Mouse (Mus musculus) liver (tissue): ENCODE measurements around the gene Comt.

Source experiments
- DNase-seq: peaks from one replicate; pipeline ENCODE4 v3.0.0-alpha.2; 2020; ENCODE audit warnings: mixed read lengths

Gene Comt

DNA sequence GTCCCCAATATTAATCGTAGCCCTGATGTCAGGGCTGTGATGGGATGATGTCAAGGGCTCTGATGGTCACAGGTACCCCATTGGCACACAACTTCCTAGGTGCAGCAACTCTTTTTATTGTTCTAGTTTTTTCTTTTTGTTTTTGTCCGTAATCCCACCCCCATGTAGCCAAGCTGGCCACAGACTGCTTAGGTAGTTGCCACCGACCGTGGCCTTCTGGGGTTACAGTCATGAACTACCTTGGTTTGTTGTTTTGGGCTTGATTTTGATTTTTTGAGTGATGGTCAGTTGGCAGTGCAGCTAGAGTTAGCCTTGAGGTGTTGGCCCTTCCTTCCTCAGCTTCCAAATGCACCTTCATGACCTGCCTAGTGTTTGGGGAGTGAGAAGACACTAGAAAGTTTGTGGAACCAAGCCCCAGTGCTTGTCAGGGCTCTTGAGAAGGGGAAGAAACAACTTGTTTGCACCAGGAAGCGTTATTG lies at the start of gene Comt:
Gene Comt, minus strand, starts transcription at position 51 of the 479 bp plus-strand sequence.
- no peak for DNase-seq

DNA sequence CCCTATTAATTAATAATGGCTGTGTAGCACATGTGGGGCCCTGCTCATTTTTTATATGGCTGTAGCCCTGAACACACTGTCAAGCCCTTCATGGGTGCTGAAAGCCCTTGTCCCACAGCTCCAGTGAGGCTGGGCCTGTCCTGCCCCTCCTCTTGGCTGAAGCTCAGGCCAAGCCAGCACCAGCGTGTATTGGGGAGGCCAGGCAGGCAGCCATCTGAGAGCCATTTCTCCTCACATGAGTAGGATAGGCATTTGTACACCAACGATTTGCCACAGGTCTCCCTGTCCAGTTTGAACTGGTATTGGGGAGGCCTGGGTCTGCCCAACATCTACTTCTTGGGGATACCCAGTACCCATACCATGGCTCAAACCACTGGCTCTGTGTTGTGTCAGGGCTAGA lies 47.4 kb upstream of the Comt start:
- no peak for DNase-seq

DNA sequence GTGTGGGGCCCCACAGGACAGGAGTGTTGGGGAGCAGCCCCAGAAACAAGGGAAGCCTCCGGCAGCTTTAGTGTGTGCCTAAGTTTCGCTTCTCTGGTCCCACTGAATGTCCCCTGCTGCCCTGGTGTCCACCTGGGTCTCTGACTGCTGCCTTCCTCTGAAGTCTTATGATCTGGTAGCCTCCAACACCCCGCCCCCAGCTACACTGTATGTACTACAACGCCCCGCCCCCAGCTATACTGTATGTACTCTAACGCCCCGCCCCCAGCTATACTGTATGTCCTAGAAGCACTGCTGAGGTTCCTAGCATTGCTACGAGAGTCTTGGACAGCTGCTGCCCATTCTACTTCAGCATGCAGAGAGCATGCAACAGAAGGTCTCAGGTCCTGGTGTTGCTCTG lies 46.3 kb upstream of the Comt start:
- no peak for DNase-seq

DNA sequence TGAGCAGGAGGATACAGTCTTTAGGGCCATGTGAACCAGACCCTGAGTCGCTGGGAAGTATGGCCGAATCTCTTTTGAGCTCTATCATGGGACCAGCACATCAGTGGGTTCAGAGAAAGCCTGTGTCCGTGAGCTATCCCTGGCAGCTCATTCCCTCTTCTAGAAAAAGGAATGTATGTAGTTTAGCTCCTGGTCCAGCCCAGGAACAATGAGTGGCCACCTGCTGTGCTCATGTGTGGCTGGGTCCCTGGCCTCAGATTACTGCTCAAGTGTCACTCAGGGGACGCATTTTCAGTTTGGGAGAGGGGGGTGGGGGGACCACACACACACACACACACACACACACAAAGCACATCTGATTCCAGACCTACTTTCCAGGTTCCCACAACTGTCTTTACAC lies 45.8 kb upstream of the Comt start:
- no peak for DNase-seq

DNA sequence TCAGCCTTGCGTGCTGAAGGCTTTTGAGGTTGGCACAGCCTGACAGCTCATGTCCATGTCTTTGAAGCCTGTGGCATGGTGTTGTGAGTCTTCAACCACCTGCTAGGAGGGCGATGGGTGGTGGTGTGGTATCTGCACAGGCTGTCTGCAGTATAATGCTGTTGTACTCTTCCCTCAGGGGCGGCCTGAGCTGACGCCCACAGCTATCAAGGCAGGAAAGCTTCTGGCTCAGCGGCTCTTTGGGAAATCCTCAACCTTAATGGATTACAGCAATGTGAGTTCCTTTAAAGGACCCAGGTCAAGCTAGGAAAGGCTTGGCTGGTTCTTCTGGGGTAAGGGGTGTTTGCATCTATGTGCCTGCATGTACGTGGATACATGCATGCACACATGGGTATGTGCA lies 45.3 kb upstream of the Comt start:
- DNase-seq, result no peak

DNA sequence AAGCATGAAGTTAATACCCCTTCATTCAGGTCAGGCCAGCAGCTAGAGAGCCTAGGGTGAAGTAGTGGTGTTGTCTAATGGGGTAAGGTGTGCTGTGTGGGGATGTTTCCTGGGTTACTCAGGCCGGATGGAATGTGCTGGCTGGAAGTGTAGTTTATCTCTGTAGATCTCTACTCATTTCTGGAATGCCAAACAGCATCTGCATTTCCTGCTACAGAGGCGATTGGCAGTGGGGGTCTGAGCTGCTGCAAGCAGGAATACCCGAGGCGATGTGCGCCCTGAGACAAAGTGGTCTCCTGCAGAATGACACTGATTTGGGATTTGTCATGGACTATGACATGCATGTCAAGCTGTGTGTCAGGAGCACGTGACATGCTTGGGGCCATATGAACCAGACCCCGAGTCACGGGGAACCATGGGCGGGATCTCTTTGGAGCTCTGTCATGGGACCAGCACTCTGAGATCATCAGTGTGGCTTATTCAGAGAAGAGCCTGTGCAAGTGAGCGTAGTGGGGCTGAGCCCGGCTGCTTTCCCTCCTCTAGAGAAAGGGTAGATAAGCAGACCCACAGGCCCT lies 44.8 kb upstream of the Comt start:
- no peak for DNase-seq

DNA sequence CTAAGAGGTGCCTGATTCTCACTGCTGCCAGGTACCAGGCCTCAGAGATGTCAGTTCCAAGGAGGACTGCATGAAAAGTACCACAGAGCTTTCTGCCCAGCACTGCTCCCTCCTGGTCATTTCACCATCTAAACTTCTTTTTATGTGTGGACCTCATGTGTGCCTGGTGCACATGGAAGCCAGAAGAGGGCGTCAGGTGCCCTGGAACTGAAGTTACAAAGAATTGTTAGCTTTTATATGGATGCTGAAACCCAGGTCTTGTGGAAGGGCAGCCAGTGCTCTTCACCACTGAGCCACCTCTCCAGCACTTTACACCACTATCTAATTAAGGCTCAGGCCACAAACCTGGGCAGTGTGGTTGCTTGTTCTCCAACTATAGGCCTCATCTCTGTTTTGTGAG lies 44.2 kb upstream of the Comt start:
- DNase-seq, result no peak

DNA sequence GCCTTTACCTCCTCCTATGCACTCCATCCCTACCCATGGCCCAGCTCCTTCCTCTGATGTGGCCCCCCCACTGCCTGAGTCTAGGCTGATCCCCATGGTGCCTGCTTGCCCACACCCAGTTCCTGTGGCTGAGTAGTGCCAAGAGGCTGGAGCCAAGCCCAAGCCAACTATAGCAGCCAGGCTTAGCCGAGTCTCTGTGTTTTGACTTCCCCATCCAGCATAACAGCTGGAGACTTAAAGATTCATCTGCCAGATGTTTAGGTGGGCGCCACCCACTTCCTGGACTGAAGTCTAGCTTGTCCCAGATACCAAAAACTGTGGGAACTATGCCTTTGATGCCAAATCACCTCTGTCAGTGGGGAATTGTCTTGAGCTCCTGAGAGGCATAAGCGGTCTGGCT lies 37.6 kb upstream of the Comt start:
- no peak for DNase-seq

DNA sequence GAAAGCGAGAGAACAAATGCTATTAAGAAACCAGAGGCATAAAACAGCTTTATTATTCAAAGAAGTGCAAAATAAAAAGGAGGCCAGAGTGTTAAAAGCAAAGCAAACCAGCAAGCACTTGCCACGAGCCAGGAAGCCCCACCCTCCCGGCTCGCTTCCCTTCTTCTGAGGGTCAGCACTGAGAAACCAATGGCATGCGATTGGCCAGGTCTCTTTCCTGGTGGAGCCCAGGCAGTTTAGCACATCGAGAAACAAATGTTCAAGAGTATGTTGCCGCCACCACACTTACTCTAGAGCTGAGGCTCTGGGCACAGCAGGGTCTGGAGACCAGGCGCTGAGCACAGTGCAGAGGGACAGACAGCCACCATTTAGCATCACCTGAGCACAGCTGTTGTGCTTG lies 35.9 kb upstream of the Comt start:
- DNase-seq, result no peak

DNA sequence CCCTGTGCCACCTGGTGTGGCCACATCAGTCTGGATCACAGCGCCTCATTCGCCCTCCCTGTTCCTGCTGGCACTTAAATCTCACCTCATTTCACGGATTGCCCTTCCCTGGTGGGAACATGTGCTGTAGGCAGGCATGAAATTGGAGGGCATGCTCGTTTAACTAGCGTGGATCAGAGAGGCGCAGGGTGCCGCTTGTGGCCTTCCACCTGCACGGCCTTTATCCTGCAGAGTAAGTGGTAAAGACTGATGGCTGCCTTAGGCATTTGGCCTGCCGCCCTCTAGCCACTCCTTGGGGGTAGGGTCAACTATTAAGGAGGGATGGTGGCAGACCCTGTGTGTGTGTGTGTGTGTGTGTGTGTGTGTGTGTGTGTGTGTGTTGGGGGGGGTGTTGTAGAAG lies 35.4 kb upstream of the Comt start:
- DNase-seq, result no peak

DNA sequence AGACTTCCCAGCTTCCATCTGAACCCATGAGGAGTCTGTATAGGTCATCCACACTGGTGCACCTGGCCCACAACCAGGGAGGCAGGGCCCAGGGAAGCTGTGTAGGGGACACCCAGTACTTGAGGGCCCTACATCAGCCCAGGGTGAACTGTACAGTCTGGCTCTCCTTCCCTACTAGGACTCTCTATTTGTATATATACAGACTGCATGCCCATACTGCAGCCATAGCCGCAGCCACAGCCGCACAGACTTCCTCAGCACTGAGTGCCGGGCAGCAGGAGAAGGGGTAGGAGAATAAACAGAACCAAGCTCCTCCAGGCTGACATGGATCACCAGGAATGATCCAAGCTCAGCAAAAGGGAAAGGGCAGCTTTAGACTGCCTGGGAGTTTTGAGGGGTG lies 34.2 kb upstream of the Comt start:
- DNase-seq, result no peak

DNA sequence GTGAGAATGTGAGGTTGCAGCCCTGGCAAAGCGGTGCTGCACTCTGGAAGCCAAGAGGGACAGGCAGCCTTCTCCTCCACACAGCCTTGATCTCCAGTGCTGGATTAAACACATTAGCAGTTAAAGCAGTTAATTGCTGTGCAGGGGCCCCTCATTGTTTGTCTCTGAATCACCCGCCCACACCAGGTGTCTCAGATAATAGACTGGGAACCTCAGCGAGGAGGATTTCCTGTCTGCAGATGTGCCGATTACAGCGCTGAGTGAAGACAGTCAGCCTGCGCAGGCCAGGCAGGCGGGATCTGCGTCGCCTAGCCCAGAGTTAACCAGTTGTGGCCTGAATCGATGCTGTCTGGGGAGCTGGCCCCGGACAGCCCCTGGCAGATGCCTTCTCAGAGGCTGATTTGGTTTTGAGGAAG lies 33.3 kb upstream of the Comt start:
- DNase-seq, result peak; percentile 65

DNA sequence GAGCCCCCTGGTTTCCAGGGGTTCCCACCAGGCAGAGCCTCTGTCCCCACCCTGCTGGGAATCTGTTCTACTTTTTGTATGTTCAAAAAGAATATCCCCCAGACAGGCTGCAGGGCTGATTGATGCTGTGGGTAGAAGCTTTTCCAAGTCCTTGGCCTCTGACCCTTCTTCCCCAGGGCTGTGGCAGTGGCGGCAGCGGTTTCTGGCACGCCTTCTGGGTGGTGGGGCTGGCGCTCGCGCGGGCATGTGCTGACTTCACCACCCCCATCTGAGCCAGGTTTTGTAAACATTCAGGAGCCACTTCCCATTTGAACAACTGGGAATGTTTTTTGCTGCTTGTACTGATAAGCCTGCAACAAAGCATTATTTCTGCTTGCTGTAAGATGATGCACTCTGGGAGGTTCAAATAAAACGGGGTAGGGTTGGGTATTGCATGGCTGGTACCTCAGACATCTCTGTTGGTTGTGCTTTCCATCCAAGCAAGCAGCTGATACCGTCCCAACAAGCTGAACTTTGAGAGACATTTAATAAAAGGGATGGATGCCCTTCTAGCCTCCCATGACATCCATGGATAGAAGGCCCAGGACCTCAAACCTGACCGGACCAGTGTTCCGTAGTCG lies 32.8 kb upstream of the Comt start:
- peak; percentile 38 for DNase-seq

DNA sequence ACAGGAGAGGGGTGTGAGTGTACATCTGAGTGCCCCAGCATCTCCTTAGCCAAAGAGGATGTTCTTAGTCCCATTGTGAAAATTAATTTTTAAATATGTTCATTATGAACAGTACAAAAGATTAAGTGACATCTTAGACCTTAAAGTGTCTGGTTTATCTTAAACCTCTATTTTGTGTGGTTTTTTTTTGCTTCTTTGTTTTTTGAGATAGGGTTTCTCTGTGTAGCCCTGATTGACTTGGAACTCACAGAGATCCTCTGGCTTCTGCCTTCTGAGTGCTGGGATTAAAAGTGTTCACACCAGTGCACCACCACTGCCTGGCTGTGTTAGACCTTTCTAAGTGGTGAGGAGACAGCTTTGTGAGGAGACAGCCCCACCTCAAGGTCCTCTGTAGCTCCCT lies 32.0 kb upstream of the Comt start:
- no peak for DNase-seq

DNA sequence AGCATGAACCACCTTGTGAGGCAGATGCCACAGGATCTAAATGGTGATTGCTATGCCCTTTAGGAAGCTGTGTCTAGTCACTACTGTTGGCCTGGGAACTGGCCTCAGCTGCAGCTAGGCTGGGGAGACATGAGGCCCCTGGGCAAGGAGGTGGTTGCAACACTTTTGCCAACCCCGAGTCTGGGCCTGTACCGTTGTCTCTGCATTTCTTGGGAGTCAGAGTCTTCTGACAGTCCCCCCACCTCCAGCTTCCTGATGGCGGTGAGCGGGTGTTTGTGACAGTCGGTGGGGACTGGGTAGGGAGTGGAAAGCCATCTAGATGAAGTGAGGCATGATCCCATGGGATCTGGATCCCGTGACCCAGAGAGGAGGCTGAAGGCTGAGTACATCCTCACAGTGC lies 28.8 kb upstream of the Comt start:
- no peak for DNase-seq

DNA sequence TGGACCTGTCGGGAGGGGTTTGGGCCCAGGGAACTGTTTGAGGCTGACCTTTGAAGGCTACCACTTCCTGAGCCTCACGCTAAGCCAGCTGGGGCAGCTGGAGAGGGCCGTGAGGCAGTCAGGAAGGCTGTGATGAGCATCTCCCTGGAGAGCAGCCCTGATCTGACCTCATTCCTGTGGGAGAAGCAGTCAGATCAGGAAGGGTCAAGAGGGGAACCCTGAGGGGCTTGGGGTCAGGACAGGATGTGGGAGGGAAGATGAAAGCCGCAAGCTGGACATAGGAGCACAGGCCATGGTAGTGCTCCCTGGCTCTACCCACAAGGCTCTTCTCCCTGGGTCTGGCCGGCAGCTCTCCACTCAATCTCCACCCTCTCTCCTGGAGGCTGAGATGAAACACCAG lies 27.2 kb upstream of the Comt start:
- DNase-seq, result no peak

DNA sequence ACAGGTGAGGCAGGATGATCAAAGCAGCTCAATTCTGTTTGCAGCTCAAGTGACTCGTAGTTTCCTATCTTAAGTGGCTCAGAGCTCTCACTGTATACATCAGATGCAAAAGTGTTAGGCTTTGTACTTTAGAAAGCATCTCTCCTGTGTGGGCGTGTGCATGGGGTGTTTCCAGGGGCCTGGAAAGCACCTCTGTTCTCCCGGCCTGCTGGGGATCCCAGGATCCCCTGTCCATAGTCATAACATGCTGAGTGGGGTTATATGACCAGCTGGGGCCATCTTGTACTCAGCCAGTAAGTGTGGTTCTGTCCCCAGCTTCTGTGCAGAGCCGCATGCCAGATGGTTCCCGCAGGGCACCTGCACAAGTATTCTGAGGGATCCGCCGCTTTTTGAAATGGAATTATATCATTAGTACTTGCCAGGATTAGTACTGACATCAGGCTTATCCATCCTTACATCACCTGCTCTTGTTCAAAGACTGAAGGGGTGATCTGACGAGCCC lies 25.8 kb upstream of the Comt start:
- no peak for DNase-seq

DNA sequence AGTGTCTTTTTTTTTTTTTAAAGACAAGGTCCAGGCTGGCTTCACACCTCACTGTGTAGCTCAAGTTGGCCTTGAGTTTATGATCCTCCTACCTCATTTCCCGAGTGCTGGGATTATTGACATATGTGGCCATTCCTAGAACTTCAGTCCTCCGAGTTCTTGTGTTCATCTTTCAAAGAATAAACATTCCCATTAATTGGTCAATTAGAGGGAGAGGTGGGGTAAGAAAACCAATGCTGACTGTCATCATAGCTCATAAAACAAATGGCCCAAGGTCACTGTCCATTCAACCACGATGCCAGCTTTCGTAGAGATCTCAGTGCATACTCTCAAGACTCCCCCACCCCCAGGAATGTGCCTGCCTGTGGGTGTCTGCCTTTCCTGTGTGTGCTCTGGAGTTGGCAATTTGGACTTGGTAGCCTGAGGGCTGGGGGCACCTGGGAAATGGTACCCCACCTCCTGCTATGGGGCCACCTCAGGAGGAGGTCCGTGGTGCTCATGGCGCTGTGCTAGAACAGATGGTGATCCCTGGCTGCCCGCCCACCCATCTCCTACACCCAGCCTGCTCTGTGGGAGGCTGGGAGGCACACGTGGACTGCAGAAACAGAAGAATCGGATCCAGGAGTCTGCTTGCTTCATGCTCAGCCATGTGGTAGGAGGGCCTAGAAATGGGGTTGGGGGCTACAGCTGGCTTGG lies 25.0 kb upstream of the Comt start:
- DNase-seq, result no peak

DNA sequence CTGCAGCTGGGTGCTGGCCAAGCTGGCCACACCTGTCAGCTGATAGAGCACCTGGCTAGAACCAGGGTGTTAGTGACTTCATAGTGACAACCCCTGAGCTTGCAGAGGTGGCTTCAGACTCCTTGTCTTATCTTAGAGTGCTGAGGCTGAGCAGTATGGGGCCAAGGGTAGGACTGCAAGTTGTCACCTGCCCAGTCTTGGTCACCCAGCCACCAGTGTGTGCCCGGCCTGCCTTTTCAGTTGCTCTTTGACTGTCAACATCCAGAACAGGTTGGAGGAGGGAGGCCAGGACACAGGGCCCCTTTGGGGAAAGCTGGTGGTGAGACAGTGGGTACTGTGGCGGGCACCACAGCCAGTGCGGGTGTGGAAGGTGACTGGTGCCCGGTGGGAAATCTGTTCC lies 22.4 kb upstream of the Comt start:
- no peak for DNase-seq

DNA sequence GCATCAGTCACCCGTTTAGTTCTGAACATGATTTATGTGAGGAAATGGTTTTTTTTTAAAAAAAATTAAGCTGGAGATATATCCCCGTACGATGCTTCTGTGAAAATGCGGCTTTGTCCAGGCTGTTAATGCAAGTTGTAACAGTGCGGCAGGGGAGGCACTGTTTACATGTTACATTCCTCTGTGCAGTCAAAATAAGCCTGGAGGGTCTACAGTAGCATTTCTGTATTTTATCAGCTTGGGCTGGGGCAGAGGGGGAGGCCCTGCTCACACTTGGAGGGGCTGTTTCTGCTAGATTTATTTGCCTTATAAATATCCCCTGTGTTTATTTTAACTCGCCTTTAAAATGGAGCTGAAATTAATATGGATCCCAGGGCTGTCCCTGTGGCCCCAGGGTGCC lies 21.5 kb upstream of the Comt start:
- no peak for DNase-seq

DNA sequence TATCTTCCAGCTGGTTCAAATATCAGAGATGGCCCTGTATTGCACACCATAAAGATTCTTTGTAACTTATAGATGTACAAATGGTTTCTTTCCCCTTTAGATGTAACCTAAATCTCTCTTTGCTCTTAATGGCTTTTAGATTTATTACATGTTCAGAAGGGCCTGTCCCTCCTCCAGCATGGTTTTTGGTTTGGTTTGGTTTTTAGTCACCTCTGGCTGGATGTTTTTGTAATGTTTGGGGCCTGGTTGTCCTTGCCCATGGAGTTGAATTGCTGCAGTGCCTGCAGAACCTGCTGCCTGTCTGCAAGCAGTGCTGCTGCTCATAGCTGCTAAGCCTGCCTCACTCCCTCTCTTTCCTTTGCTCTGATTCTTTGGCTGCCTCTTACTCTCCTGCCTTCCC lies 20.6 kb upstream of the Comt start:
- DNase-seq, result no peak

DNA sequence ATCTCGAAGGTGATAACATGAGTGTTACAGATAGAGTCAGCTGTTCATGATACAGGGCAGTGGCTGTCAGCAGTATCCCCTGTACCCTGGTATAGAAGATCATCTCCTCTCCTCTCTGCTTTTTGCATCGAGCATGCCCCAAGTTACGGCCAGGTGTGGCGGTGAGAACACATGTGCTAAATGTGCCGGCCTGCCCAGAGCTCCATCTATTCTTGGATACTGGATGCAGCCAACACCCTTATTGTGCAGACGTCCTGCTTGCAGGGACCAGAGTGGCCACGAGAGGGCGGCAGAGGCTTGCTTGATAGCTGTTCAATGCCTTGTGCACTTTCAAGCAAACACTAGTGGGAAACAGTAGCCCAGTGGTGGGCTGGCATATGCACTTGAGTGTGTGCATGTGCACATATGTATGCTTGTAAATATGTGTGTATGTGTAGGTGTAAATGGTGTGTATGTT lies 16.8 kb upstream of the Comt start:
- DNase-seq, result peak; percentile 92

DNA sequence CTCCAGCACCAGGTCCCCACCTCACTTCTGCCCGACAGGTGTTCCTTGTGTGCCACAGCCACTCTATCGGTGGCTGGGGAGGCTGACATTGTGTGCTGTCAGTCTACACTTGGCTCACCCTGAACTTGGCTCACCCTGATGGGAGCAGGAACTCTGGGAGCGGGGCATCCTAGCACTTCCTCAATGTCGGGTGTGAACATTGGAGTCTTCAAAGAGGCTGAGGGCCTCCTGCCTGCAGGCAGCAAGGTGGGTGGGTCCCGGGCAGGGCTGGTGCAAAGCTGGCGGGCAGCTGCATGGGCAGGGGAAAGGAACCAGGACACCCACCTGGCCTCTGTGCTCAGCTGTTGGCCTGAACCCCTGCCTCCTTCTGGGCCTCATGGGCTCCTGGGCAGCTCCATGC lies 9.5 kb upstream of the Comt start:
- DNase-seq, result no peak

DNA sequence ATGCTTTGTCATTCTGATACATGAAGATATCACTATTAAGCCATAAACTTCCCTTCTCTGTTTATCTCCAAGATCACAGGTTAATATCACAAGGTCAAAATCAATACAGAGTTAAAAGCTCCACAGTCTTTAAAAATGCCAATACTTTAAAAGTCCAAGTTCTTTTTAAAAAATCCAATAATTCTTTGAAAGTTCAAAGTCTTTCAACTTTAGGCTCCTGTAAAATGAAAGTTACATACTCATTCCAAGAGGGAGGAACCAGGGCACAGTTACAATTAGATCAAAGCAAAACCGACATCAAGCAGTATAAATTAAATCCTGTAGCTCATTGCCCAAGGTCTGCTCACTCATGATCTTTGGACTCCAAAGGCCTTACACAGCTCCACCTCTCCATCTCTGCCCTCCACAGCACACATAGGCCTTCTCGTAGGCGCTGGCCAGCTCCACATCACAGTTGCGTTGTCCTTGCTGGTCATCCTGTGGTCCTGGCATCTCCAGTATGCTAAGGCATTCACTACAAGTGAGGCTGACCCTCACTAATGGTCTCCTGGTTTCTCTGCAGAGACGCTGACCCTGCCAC lies 6.8 kb upstream of the Comt start:
- DNase-seq, result no peak
